Mouse (Mus musculus) heart, embryonic 12.5 days (tissue): ENCODE results near the gene Bspry. TPM values are rescaled to one million over a fixed set of nuclear protein-coding genes. Genes with fewer than 3 reads are reported as not detected.

Experiments used
- ATAC-seq: fragments of 200-750 bp; cut with Nextera tagmentation; 2 replicates; pipeline ENCODE4 v1.8.0; 2017; ENCODE audit warnings: moderate TSS enrichment, moderate library complexity; ENCODE audit not compliant: insufficient number of reproducible peaks, low FRiP score
- H3K27ac ChIP-seq: fragments of 300-500 bp; sonication (generic); 2 replicates; pipeline ENCODE4 v1.5.1; 2016; ENCODE audit warnings: mild to moderate bottlenecking, moderate library complexity; ENCODE audit not compliant: poor library complexity, severe bottlenecking
- H3K27me3 ChIP-seq: fragments of 300-500 bp; sonication (generic); replicated peaks from 2 replicates; pipeline ENCODE4 v1.6.1; 2016; ENCODE audit warnings: mild to moderate bottlenecking, moderate library complexity
- H3K36me3 ChIP-seq: fragments of 300-500 bp; sonication (generic); 2 replicates; pipeline ENCODE4 v1.6.1; 2016; ENCODE audit warnings: mild to moderate bottlenecking, moderate library complexity
- H3K4me1 ChIP-seq: fragments of 300-500 bp; sonication (generic); replicated peaks from 2 replicates; pipeline ENCODE4 v1.6.1; 2016; ENCODE audit warnings: mild to moderate bottlenecking
- H3K4me2 ChIP-seq: fragments of 300-500 bp; sonication (generic); 2 replicates; pipeline ENCODE4 v1.6.1; 2016; ENCODE audit warnings: mild to moderate bottlenecking, moderate library complexity
- H3K4me3 ChIP-seq: fragments of 300-500 bp; sonication (generic); 2 replicates; pipeline ENCODE4 v1.5.1; 2016; ENCODE audit warnings: mild to moderate bottlenecking
- H3K9ac ChIP-seq: fragments of 300-500 bp; sonication (generic); 2 replicates; pipeline ENCODE4 v1.6.1; 2016; ENCODE audit warnings: mild to moderate bottlenecking, moderate library complexity
- H3K9me3 ChIP-seq: fragments of 300-500 bp; sonication (generic); replicated peaks from 2 replicates; pipeline ENCODE4 v1.6.1; 2016; ENCODE audit warnings: mild to moderate bottlenecking, moderate library complexity
- WGBS: fragments of 180-500 bp; shearing (Covaris S2); methylation state at CpG from one replicate; pipeline ENCODE4 v1.1.7; 2016; 5-methylcytosine and 5-hydroxymethylcytosine counted together
- polyA plus RNA-seq: library from polyadenylated mRNA; unstranded; fragments of >200 nt; fragmentation: Nextera tagmentation; extraction: Ambion mirVana; gene quantifications from 2 replicates; pipeline ENCODE4 v1.2.1, GENCODE M21; 2016

Bspry gene
- polyA plus RNA-seq, result 0.49 and 0.64 TPM in 2 replicates

- peak; percentile 78 for ATAC-seq
- Histone ChIP-seq H3K27ac (no peak within 1 kb of the TSS), H3K4me2 (peak within 1 kb of the TSS; percentile 94), H3K9me3 (no peaks in the 10 kb centered on the region), H3K27me3 (peaks cover 37% of the 10 kb centered on the region), H3K36me3 (no peaks in the 10 kb centered on the region), H3K4me3 (peak within 1 kb of the TSS; percentile 55), H3K4me1 (peaks cover 9% of the 10 kb centered on the region), H3K9ac (peak within 1 kb of the TSS; percentile 39; the same call in 1 of the 2 replicates)
- 3% methylated on average over 70 of the region's 71 CpGs for WGBS
These were observed at the start of gene Bspry for GRCm38 (mm10) chr4:62479937-62480708. TSS of gene Bspry (plus strand) at chr4:62480053.

- ATAC-seq, result no peak
- H3K9ac ChIP-seq, result no peak overlapping the region
- H3K4me1 ChIP-seq, result peaks cover 6% of the 10 kb centered on the region; the same call in 1 of the 2 replicates
- H3K27ac ChIP-seq, result no peak overlapping the region
- no peak overlapping the region for H3K4me2 ChIP-seq
- H3K36me3 ChIP-seq, result peaks cover 5% of the 10 kb centered on the region; the same call in 1 of the 2 replicates
- H3K27me3 ChIP-seq, result peaks cover 3% of the 10 kb centered on the region; the same call in 1 of the 2 replicates
- H3K9me3 ChIP-seq, result no peaks in the 10 kb centered on the region
- H3K4me3 ChIP-seq, result no peak overlapping the region
These were observed 49.2 kb upstream of the Bspry start for GRCm38 (mm10) chr4:62430678-62431077.

GRCm38 (mm10) chr4:62431522-62431921, 48.3 kb upstream of the Bspry start:
- peaks cover 3% of the 10 kb centered on the region; the same call in 1 of the 2 replicates for H3K27me3 ChIP-seq
- no peaks in the 10 kb centered on the region for H3K36me3 ChIP-seq
- no peak overlapping the region for H3K27ac ChIP-seq
- H3K9me3 ChIP-seq, result no peaks in the 10 kb centered on the region
- no peak overlapping the region for H3K4me2 ChIP-seq
- WGBS, result 73% methylated on average over 4 of the region's 4 CpGs
- no peak overlapping the region for H3K9ac ChIP-seq
- peaks cover 6% of the 10 kb centered on the region; the same call in 1 of the 2 replicates for H3K4me1 ChIP-seq
- ATAC-seq, result peak; percentile 82
- no peak overlapping the region for H3K4me3 ChIP-seq

GRCm38 (mm10) chr4:62433939-62434870, 45.6 kb upstream of the Bspry start:
- Histone ChIP-seq H3K4me2 (no peak overlapping the region), H3K4me3 (no peak overlapping the region), H3K36me3 (no peaks in the 10 kb centered on the region), H3K9me3 (no peaks in the 10 kb centered on the region), H3K27ac (no peak overlapping the region), H3K4me1 (no peaks in the 10 kb centered on the region), H3K9ac (no peak overlapping the region), H3K27me3 (peaks cover under 1% of the 10 kb centered on the region; the same call in 1 of the 2 replicates)
- 68% methylated on average over 7 of the region's 7 CpGs for WGBS
- no peak for ATAC-seq

- 77% methylated on average over 6 of the region's 6 CpGs for WGBS
These were observed 44.8 kb upstream of the Bspry start, which contains the start of gene Rnf183 for GRCm38 (mm10) chr4:62435081-62435480. TSS of gene Rnf183 (minus strand) at chr4:62435252.

GRCm38 (mm10) chr4:62437256-62437778, 42.5 kb upstream of the Bspry start:
- no peak for ATAC-seq

More at GRCm38 (mm10) chr4:62435081-62435480, 44.8 kb upstream of the Bspry start, which contains the start of gene Rnf183:
- Histone ChIP-seq H3K4me3 (no peak within 1 kb of the TSS), H3K9ac (no peak within 1 kb of the TSS), H3K4me2 (no peak within 1 kb of the TSS), H3K9me3 (no peaks in the 10 kb centered on the region), H3K27ac (no peak within 1 kb of the TSS), H3K4me1 (no peaks in the 10 kb centered on the region), H3K36me3 (no peaks in the 10 kb centered on the region), H3K27me3 (no peaks in the 10 kb centered on the region)
- ATAC-seq, result no peak

GRCm38 (mm10) chr4:62437871-62438270, 42.0 kb upstream of the Bspry start:
- Histone ChIP-seq H3K36me3 (no peaks in the 10 kb centered on the region), H3K9ac (no peak overlapping the region), H3K27ac (no peak overlapping the region), H3K9me3 (no peaks in the 10 kb centered on the region), H3K4me3 (no peak overlapping the region), H3K27me3 (no peaks in the 10 kb centered on the region), H3K4me1 (no peaks in the 10 kb centered on the region), H3K4me2 (no peak overlapping the region)
- ATAC-seq, result no peak
- 79% methylated on average over 7 of the region's 7 CpGs for WGBS

More at GRCm38 (mm10) chr4:62437256-62437778, 42.5 kb upstream of the Bspry start:
- H3K9me3 ChIP-seq, result no peaks in the 10 kb centered on the region
- no peak overlapping the region for H3K4me2 ChIP-seq
- no peak overlapping the region for H3K4me3 ChIP-seq
- WGBS, result 79% methylated on average over 3 of the region's 3 CpGs
- H3K27ac ChIP-seq, result no peak overlapping the region
- no peaks in the 10 kb centered on the region for H3K27me3 ChIP-seq
- H3K4me1 ChIP-seq, result no peaks in the 10 kb centered on the region
- H3K36me3 ChIP-seq, result no peaks in the 10 kb centered on the region
- no peak overlapping the region for H3K9ac ChIP-seq

- H3K9me3 ChIP-seq, result no peaks in the 10 kb centered on the region
- H3K4me3 ChIP-seq, result no peak overlapping the region
- no peak overlapping the region for H3K9ac ChIP-seq
- no peaks in the 10 kb centered on the region for H3K36me3 ChIP-seq
- ATAC-seq, result no peak
- WGBS, result 50% methylated on average over 4 of the region's 4 CpGs
- H3K27me3 ChIP-seq, result no peaks in the 10 kb centered on the region
- no peak overlapping the region for H3K4me2 ChIP-seq
- no peaks in the 10 kb centered on the region for H3K4me1 ChIP-seq
- no peak overlapping the region for H3K27ac ChIP-seq
These were observed 40.1 kb upstream of the Bspry start for GRCm38 (mm10) chr4:62439793-62440192.

GRCm38 (mm10) chr4:62440544-62440943, 39.3 kb upstream of the Bspry start:
- no peaks in the 10 kb centered on the region for H3K36me3 ChIP-seq
- no peak overlapping the region for H3K4me3 ChIP-seq
- ATAC-seq, result no peak
- 69% methylated on average over 4 of the region's 4 CpGs for WGBS
- no peak overlapping the region for H3K9ac ChIP-seq
- no peaks in the 10 kb centered on the region for H3K4me1 ChIP-seq
- no peaks in the 10 kb centered on the region for H3K9me3 ChIP-seq
- H3K27ac ChIP-seq, result no peak overlapping the region
- no peaks in the 10 kb centered on the region for H3K27me3 ChIP-seq
- no peak overlapping the region for H3K4me2 ChIP-seq

GRCm38 (mm10) chr4:62440986-62441385, 38.9 kb upstream of the Bspry start:
- WGBS, result 59% methylated on average over 4 of the region's 4 CpGs
- H3K9me3 ChIP-seq, result no peaks in the 10 kb centered on the region
- H3K9ac ChIP-seq, result no peak overlapping the region
- H3K4me2 ChIP-seq, result no peak overlapping the region
- no peaks in the 10 kb centered on the region for H3K27me3 ChIP-seq
- no peak overlapping the region for H3K4me3 ChIP-seq
- H3K27ac ChIP-seq, result no peak overlapping the region
- no peaks in the 10 kb centered on the region for H3K36me3 ChIP-seq
- ATAC-seq, result no peak
- H3K4me1 ChIP-seq, result no peaks in the 10 kb centered on the region

- no peaks in the 10 kb centered on the region for H3K9me3 ChIP-seq
- no peak for ATAC-seq
- H3K36me3 ChIP-seq, result no peaks in the 10 kb centered on the region
- H3K4me2 ChIP-seq, result no peak overlapping the region
- no peak overlapping the region for H3K4me3 ChIP-seq
- no peaks in the 10 kb centered on the region for H3K27me3 ChIP-seq
- H3K27ac ChIP-seq, result no peak overlapping the region
- H3K9ac ChIP-seq, result no peak overlapping the region
- 50% methylated on average over 5 of the region's 5 CpGs for WGBS
- 0 out of 2 replicates have a peak, but pooled peaks cover 4% of the 10 kb centered on the region for H3K4me1 ChIP-seq
These were observed 24.9 kb upstream of the Bspry start for GRCm38 (mm10) chr4:62454995-62455394.
